Mouse (Mus musculus) cortical plate, adult 2 months (tissue): ENCODE measurements around the gene Eif4h.

ENCODE experiments used
- CTCF ChIP-seq: fragments of 200-500 bp; IDR thresholded peaks from 2 replicates; pipeline ENCODE4 v1.5.1; 2011; ENCODE audit warnings: mild to moderate bottlenecking, control low read depth, low read length; ENCODE audit not compliant: insufficient read depth; ENCODE audit errors: extremely low read depth
- POLR2A ChIP-seq: fragments of 200-500 bp; IDR thresholded peaks from 2 replicates; pipeline ENCODE4 v1.6.1; 2011; ENCODE audit warnings: mild to moderate bottlenecking, low read length, control low read depth; ENCODE audit not compliant: insufficient read depth; ENCODE audit errors: extremely low read depth

DNA sequence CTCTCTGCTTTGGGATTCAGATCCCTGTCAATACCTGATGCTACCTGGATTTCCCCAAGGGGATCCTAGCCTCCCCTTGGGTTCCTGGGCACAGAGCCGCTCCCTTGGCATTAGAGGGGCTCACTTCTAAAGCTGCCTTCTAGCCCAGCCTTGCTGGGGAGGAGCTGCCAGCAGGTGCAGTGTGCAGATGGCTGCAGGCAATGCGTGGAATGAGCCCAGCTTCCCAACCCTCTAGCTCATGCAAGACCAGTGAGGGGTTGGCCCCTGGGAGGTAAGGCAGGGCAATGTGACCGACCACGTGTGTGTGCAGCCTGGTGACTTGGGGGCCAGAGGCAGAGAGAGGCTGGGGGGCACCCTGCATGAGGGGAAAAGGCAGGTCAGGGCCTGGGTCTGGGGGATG lies 17.4 kb upstream of the Eif4h start:
- TF ChIP-seq CTCF (no peak), POLR2A (no peak)
